Mouse (Mus musculus) testis, adult 2 months (tissue): ENCODE measurements around the gene Tbxas1.

Source experiments
- CTCF ChIP-seq: fragments of 200-500 bp; IDR thresholded peaks from 2 replicates; pipeline ENCODE4 v1.5.1; 2012; ENCODE audit warnings: low read depth, mild to moderate bottlenecking, inconsistent platforms, low read length, moderate library complexity; ENCODE audit not compliant: control insufficient read depth, insufficient read depth, insufficient replicate concordance
- POLR2A ChIP-seq: fragments of 200-500 bp; IDR thresholded peaks from 2 replicates; pipeline ENCODE4 v1.6.1; 2012; ENCODE audit warnings: low read depth, mild to moderate bottlenecking, inconsistent platforms, low read length, moderate library complexity; ENCODE audit not compliant: control insufficient read depth

DNA sequence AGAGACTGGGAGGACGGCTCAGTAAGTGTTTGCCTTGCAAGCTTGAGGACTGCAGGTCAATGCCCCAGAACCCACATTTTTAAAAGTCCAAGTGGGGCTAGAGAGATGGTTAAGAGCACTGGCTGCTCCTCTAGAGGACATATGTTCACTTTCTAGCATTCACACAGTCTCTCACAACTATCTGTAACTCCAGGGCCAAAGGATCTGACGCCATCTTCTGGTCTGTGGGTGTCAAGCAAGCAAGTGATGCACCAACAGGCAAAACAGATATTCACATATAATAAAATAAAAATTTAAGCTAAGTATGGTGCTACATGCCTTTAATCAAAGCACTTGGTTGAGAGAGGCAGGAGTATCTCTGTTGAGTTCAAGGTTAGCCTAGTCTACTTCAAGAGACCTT, 231.6 kb downstream of the Tbxas1 start:
- TF ChIP-seq CTCF, result no peak
- no peak for TF ChIP-seq POLR2A
